Mouse (Mus musculus): ENCODE measurements around the gene Lix1l. TPM values are rescaled to one million over a fixed set of nuclear protein-coding genes. Genes with fewer than 3 reads are reported as not detected.

Lix1l gene
- polyA plus RNA-seq, 1 experiment, result 11.0 TPM

DNA sequence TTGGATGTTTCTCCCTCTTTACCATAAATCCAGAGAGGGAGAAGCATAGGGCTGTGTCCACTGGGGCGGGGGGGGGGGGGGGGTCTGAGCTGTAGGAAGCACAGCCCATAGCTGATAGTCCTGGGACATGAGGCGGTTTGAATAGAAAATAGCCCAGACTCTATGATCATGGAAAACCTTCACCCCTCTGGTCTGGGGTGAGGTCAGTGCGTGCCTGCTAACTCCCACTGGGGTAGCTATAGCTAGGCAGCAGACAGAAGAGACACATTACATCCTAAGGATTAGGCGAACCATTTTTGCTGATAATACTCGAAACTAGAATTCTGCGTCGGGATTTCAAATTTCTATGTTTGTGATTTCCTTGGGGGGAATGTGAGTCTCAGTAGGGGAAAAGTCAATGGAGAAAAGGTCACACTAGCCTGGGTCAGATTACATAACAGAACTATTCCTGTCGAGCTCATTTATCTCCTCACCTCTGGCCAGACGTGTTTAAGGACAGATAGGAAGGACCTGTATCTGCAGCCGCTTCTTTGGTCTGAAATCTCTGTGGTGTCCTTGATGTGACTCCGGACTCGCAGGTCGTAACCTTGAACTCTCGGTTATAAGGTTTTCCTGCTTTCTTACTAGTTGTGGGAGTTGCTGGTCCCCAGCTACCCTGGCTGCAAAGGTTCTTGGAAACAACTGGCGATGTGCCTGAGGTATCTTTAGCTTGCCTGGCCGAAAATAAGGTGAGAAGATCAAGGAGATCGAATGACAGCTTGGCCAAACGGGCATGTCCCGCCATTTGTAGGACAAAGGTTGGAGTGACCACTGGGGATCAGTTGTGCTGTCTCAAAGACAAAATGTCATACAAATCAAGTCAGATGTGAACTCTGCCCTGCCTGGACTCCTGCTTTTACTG lies 27.1 kb upstream of the Lix1l start:
- Histone ChIP-seq H3K27ac (replicated peaks; ENCODE audit: low read depth, low read length) (peak overlapping the region; percentile 97), H3K4me1 (ENCODE audit: control insufficient read depth, insufficient read depth, insufficient read length, low read length) (peaks cover 59% of the 10 kb centered on the region)

DNA sequence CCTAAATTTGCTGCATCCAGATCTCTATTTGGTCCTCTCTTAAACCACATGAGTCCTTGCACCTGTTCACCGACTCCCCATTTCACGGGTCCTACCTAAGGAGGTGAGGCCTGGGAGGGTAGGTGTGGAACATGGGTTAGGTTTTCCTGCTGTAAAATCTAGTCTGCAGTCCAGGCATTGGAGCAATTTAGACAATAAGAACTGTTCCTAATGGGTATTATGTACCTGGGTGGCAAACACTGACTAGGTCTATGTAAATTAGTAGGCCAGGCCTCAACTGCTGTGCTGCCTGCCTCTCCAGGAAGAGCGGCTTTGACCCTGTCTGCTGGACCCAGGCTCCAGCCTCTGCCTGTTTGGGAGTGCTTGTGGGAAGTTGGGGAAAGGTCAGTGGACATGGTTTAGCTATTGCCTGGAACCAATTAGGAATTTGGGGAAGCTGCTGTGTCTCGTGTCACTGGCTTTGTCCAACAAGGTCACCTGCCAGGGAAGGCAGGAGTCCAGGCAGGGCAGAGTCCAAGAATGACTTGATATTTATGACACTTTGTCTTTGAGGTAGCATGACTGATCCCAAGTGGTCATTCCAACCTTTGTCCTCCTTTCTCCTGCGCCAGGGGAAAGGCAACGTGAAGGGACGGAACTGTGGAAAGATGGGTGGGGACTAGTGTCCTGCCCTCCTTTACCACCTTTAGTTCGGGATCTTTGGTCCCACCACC lies 25.5 kb upstream of the Lix1l start:
- Histone ChIP-seq H3K4me3 (ENCODE audit: insufficient read depth, low read depth, low read length) (peak overlapping the region; percentile 37), H3K4me1 (ENCODE audit: control insufficient read depth, insufficient read depth, insufficient read length, low read length) (peaks cover 53% of the 10 kb centered on the region), H3K27ac (replicated peaks; ENCODE audit: low read depth, low read length) (peak overlapping the region; percentile 100)

More for the DNA sequence above, 27.1 kb upstream of the Lix1l start:
- H3K4me3 ChIP-seq (ENCODE audit: insufficient read depth, low read depth, low read length), result no peak overlapping the region

GRCm38 (mm10) chr3:96576005-96576658 lies 24.8 kb upstream of the Lix1l start:
- Histone ChIP-seq H3K4me1 (ENCODE audit: control insufficient read depth, insufficient read depth, insufficient read length, low read length) (peaks cover 46% of the 10 kb centered on the region), H3K27ac (replicated peaks; ENCODE audit: low read depth, low read length) (peak overlapping the region; percentile 100), H3K4me3 (ENCODE audit: insufficient read depth, low read depth, low read length) (peak overlapping the region; percentile 37)

DNA sequence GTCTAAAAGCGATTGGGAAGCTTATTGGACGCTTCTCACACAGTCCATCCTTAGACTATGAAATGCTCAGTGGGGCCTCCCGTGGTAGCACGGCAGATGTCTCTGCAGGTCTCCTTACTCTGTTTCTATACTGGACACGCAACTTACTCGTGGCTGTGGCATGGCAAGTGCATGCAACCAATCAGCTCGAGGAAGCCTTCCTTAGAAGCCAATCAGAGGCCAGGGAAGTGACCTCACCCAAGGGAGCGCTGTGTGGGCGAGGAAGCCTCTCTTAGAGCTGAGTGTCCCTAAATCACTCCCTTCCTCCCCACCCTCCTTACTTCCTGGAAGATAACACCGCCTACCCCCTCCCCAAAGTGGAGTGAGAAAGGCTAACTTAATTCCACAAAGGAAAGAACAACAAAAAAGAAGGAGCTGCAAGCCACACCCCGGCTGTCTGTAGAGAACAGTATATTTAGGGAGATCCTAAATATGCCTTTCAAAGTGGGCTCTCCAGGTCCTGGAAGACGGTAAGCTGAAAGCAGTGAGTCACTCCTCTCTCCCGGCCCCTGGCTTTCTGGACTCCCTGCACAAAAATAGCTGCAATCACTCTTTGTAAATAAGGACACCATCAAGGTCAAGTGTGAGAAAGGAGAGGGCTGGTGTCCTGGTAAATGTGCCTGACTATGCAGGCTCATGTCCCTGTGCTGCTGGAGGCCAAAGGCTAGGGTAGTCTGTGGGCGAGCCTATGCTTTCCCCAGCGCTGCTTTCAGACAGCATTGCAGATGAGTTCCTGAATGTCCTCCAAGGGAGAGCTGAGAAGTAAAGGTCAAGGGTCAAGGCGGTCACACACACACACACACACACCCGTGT lies 24.0 kb upstream of the Lix1l start, which contains the start of gene Gm16253:
TSS of gene Gm16253 (plus strand) at position 295 of the 852 bp plus-strand sequence.
- H3K4me3 ChIP-seq (ENCODE audit: insufficient read depth, low read depth, low read length), result peak within 1 kb of the TSS; percentile 37
- H3K4me1 ChIP-seq (ENCODE audit: control insufficient read depth, insufficient read depth, insufficient read length, low read length), result peaks cover 41% of the 10 kb centered on the region
- H3K27ac ChIP-seq (replicated peaks; ENCODE audit: low read depth, low read length), result peak within 1 kb of the TSS; percentile 100

DNA sequence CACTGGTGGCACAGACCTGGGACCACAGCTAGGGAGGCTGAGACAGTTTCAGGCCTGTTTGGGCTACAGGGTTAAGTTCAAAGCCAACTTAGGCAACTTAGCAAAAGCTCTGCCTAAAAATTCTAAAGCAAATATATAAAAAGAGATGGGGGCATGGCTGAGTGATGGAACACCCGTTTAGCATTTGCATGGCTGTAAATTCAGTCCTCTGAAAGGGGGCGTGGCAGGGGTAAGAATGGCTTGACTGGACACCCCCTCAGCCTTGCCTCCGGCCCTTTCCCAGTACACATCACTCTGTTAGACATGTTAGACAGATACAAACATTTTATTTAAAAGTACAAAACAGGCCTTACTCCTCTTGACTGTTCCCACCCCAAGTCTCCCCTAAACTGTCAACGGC lies 23.4 kb upstream of the Lix1l start:
- Histone ChIP-seq H3K4me1 (ENCODE audit: control insufficient read depth, insufficient read depth, insufficient read length, low read length) (peaks cover 38% of the 10 kb centered on the region), H3K4me3 (ENCODE audit: insufficient read depth, low read depth, low read length) (peak overlapping the region; percentile 29), H3K27ac (replicated peaks; ENCODE audit: low read depth, low read length) (peak overlapping the region; percentile 100)

DNA sequence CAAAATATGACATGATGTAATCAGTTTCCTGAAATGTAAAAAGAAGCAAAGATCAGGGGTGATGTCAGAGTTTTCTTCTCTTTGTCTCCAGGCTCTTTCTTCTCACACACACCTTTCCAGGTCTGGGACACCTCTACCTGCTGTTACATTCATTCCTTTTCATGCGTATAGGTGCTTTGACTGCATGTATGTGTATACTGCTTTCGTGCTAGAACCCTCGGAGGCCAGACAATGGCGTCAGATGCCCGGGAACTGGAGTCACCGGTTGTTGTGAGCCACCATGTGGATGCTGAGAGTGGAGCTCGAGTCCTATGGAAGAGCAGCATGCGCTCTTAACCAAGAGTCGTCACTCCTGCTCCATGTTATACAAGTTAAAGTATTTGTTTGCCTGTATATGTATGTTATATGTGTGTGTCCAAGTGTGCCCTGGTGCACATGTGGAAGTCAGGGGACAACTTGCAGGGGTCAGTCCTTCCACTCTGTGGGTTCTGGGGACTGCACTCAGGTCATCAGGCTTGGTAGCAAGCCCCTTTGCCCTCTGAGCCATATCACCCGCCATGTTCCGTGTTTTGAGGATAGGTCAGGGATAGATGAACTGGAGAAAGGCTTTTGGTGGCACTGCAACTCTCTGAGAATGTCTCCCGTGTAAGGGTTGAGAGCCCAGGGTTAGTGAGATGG lies 22.2 kb upstream of the Lix1l start:
- peak overlapping the region; percentile 100 for H3K27ac ChIP-seq (replicated peaks; ENCODE audit: low read depth, low read length)
- H3K4me3 ChIP-seq (ENCODE audit: insufficient read depth, low read depth, low read length), result no peak overlapping the region
- H3K4me1 ChIP-seq (ENCODE audit: control insufficient read depth, insufficient read depth, insufficient read length, low read length), result peaks cover 31% of the 10 kb centered on the region

DNA sequence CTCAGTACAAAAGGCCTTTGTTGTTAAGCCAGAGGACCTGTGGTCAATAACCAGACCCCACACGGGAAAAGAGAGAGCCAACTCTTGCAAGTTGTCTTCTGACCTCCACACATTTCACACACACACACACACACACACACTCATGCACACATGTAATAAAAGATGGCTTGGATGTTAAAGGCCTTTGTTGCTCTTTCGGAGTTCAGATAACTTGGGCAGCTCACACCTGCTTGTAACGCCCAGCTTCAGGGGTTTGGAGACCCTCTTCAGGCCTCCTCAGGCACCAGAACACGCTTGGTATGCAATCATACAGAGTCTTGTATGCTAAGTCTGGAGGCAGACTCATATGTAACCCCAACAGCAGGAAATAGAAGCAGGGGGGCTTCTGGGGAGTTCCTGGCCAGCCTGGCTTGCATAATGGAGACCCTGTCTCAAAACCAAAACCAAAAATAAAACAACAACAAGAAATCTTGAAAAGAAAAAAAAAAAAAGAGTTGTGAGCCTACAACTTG lies 21.7 kb upstream of the Lix1l start:
- 0 out of 2 replicates have a peak overlapping the region, but pooled peaks have one; percentile 27 for H3K4me3 ChIP-seq (ENCODE audit: insufficient read depth, low read depth, low read length)

GRCm38 (mm10) chr3:96579885-96580454 lies 21.0 kb upstream of the Lix1l start:
- Histone ChIP-seq H3K27ac (replicated peaks; ENCODE audit: low read depth, low read length) (peak overlapping the region; percentile 100), H3K4me1 (ENCODE audit: control insufficient read depth, insufficient read depth, insufficient read length, low read length) (peaks cover 24% of the 10 kb centered on the region), H3K4me3 (ENCODE audit: insufficient read depth, low read depth, low read length) (peak overlapping the region; percentile 27)

More for the DNA sequence above, 21.7 kb upstream of the Lix1l start:
- Histone ChIP-seq H3K4me1 (ENCODE audit: control insufficient read depth, insufficient read depth, insufficient read length, low read length) (peaks cover 28% of the 10 kb centered on the region), H3K27ac (replicated peaks; ENCODE audit: low read depth, low read length) (peak overlapping the region; percentile 100)

GRCm38 (mm10) chr3:96581141-96581540 lies 19.8 kb upstream of the Lix1l start:
- H3K27ac ChIP-seq (replicated peaks; ENCODE audit: low read depth, low read length), result no peak overlapping the region
- H3K4me3 ChIP-seq (ENCODE audit: insufficient read depth, low read depth, low read length), result no peak overlapping the region
- peaks cover 21% of the 10 kb centered on the region for H3K4me1 ChIP-seq (ENCODE audit: control insufficient read depth, insufficient read depth, insufficient read length, low read length)

DNA sequence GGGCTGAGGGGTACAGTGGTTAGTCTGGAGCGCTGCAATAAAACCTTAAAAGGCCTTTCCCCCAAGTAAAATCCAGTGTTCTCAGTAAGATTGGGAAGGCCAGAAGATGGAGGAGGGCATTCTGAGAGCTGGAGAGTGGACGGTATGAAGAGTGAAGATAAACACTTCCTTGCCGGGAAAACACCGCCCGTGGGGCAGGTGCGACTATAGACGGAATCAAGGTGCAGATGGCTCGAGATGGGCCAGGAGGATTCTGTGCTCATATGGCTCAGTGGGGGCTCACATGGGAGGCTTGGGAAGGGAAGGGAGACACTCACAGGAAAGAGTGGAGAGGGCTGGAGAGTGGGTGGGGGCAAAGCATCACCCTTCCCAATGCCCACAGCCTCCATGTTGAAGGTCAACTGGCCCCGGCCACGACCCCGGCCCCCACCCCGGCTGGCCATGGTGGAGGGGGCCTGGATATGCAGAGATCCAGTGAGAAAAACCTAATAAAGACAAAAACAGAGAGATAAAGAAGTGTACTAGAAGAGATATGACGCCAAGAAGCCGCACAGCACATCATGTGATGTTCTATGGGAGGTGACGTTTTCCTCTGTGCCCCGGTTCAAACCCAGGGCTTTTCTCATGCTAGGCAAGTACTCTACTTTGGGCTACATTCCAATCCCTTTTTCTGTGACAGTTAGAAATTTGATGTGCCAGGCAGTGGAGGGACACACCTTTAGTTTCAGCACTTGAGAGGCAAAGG lies 19.0 kb upstream of the Lix1l start:
- Histone ChIP-seq H3K27ac (replicated peaks; ENCODE audit: low read depth, low read length) (no peak overlapping the region), H3K4me1 (ENCODE audit: control insufficient read depth, insufficient read depth, insufficient read length, low read length) (peaks cover 18% of the 10 kb centered on the region), H3K4me3 (ENCODE audit: insufficient read depth, low read depth, low read length) (no peak overlapping the region)

DNA sequence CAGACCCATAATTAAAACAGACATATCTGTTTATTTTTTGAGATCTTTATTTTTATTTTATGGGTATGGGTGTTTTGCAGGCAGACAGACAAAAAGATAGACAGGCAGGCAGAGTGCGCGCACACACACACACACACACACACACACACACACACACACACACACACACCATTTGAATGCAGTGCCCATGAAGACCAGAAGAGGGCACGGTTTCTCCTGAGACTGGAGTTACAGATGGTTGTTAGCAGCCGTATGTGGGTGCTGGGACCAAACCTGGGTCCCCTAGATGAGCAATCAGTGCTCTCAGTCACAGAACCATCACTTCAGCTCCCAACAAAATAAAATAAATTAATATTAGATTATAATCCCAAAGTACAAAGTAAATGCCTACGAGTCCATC lies 17.6 kb upstream of the Lix1l start:
- H3K4me1 ChIP-seq (ENCODE audit: control insufficient read depth, insufficient read depth, insufficient read length, low read length), result peaks cover 9% of the 10 kb centered on the region
- H3K4me3 ChIP-seq (ENCODE audit: insufficient read depth, low read depth, low read length), result no peak overlapping the region
- no peak overlapping the region for H3K27ac ChIP-seq (replicated peaks; ENCODE audit: low read depth, low read length)

DNA sequence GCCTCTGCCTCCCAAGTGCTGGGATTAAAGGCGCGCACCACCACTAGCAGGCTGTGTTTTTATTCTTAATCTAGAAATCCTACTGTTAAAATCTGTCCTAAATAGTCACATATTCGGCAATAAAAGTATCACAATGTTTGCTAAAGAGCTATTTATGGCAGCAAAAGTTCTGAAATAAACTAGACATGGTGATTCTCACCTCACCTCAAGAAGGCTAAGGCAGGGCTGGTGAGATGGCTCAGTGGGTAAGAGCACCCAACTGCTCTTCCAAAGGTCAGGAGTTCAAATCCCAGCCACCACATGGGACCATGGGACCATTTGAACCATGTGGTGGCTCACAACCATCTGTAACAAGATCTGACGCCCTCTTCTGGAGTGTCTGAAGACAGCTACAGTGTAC lies 10.3 kb upstream of the Lix1l start:
- peaks cover 6% of the 10 kb centered on the region; the same call in 1 of the 2 replicates for H3K4me1 ChIP-seq (ENCODE audit: control insufficient read depth, insufficient read depth, insufficient read length, low read length)
- no peak overlapping the region for H3K4me3 ChIP-seq (ENCODE audit: insufficient read depth, low read depth, low read length)
- H3K27ac ChIP-seq (replicated peaks; ENCODE audit: low read depth, low read length), result no peak overlapping the region

DNA sequence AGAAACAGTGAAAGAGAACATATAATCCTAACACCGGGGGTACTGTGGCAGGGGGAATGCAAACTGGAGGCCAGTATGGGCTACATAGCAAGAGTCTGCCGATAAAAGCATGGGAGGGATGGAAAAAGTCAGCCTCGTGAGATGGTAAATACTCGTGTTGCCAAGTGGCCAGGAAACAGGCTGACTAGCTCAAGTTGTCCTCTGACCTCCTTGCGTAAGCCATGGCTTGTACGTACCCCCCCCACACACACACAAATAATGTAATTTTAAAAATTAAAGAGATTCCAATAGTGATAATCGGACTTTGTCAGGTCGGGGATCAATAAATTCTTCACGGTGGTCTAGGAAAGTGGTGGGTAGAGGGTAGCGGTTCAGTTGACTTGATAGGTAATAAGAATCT lies 7.6 kb upstream of the Lix1l start:
- H3K4me3 ChIP-seq (ENCODE audit: insufficient read depth, low read depth, low read length), result peak overlapping the region; percentile 88
- peaks cover 6% of the 10 kb centered on the region for H3K4me1 ChIP-seq (ENCODE audit: control insufficient read depth, insufficient read depth, insufficient read length, low read length)
- H3K27ac ChIP-seq (replicated peaks; ENCODE audit: low read depth, low read length), result peak overlapping the region; percentile 97

Measured in brown adipose tissue, adult 24 weeks (tissue).